Mouse (Mus musculus): ENCODE results near the gene Arhgap24. TPM values are rescaled to one million over a fixed set of nuclear protein-coding genes. Genes with fewer than 3 reads are reported as not detected.

Arhgap24 gene
- polyA plus RNA-seq, 1 experiment from 2014 or later, result 3.2 TPM

DNA sequence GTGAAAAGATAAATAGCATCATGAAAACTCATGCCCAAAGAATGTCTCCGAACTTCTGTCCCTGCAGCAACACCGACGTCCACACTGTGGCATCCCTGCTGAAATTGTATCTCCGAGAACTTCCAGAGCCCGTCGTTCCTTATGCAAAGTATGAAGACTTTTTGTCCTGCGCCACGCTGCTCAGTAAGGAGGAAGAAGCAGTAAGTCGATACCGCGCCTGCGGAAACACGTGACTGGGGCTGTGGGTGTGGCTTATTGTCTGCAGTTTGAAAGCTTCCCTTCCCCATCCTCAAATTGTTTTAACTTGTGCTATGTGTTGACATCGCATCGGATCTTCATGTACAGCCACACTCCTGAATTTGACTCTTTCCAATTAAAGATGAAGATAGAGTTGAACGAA is 394.4 kb downstream of the Arhgap24 start:
- Histone ChIP-seq H3K9ac (replicated peaks) (no peak overlapping the region), H3K27ac (ENCODE audit: low read depth) (no peak overlapping the region), H3K4me1 (ENCODE audit: insufficient read depth) (no peaks in the 10 kb centered on the region), H3K9me3 (ENCODE audit: low read length) (no peaks in the 10 kb centered on the region), H3K4me2 (ENCODE audit: low read depth, low read length) (no peak overlapping the region), H3K27me3 (ENCODE audit: insufficient read depth, low read length) (no peaks in the 10 kb centered on the region), H3K36me3 (replicated peaks; ENCODE audit: insufficient read depth, low read length) (no peaks in the 10 kb centered on the region), H3K4me3 (ENCODE audit: low read depth, low read length) (no peak overlapping the region)
- no peak for DNase-seq
- no peak for TF ChIP-seq EP300 (IDR thresholded peaks at IDR 0.05; ENCODE audit: low read depth)
- no peak for TF ChIP-seq CTCF (IDR thresholded peaks at IDR 0.05; ENCODE audit: low read depth)
- WGBS (ENCODE audit: insufficient replicate concordance), result 63% methylated on average over 16 of the region's 16 CpGs
- ATAC-seq, result no peak

GRCm38 (mm10) chr5:102888482-102889162 is 407.4 kb downstream of the Arhgap24 start:
- DNase-seq (no peak), ATAC-seq (no peak)
- WGBS (ENCODE audit: insufficient replicate concordance), result 83% methylated on average over 14 of the region's 14 CpGs
- no peak overlapping the region for H3K9ac ChIP-seq (replicated peaks)
- H3K4me1 ChIP-seq (ENCODE audit: insufficient read depth), result no peaks in the 10 kb centered on the region
- H3K27ac ChIP-seq (ENCODE audit: low read depth), result no peak overlapping the region
- H3K36me3 ChIP-seq (replicated peaks; ENCODE audit: insufficient read depth, low read length), result peaks cover 3% of the 10 kb centered on the region; the same call in 1 of the 2 replicates
- H3K4me3 ChIP-seq (ENCODE audit: low read depth, low read length), result no peak overlapping the region
- no peaks in the 10 kb centered on the region for H3K27me3 ChIP-seq (ENCODE audit: insufficient read depth, low read length)
- TF ChIP-seq EP300 (IDR thresholded peaks at IDR 0.05; ENCODE audit: low read depth), result no peak
- TF ChIP-seq CTCF (IDR thresholded peaks at IDR 0.05; ENCODE audit: low read depth), result no peak
- H3K9me3 ChIP-seq (ENCODE audit: low read length), result no peaks in the 10 kb centered on the region
- H3K4me2 ChIP-seq (ENCODE audit: low read depth, low read length), result no peak overlapping the region

DNA sequence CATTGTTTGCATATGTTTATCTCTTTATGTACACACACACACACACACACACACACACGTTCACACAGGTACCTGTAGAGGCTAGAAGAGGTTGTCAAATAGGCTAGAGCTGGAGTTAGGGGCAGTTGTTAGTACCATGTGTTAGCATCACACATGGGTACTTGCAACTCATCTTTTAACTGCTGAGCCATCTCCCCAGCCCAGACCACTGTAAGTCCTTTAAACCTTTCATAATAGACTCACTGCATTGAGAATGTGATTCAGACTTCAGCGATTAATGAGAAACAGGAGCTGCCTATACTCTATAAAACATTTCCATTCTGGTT is 407.9 kb downstream of the Arhgap24 start:
- Histone ChIP-seq H3K27me3 (ENCODE audit: insufficient read depth, low read length) (no peaks in the 10 kb centered on the region), H3K9ac (replicated peaks) (no peak overlapping the region), H3K27ac (ENCODE audit: low read depth) (no peak overlapping the region), H3K4me2 (ENCODE audit: low read depth, low read length) (no peak overlapping the region), H3K36me3 (replicated peaks; ENCODE audit: insufficient read depth, low read length) (peaks cover 3% of the 10 kb centered on the region; the same call in 1 of the 2 replicates), H3K4me1 (ENCODE audit: insufficient read depth) (no peaks in the 10 kb centered on the region), H3K9me3 (ENCODE audit: low read length) (no peaks in the 10 kb centered on the region), H3K4me3 (ENCODE audit: low read depth, low read length) (no peak overlapping the region)
- TF ChIP-seq CTCF (IDR thresholded peaks at IDR 0.05; ENCODE audit: low read depth) (no peak), EP300 (IDR thresholded peaks at IDR 0.05; ENCODE audit: low read depth) (no peak)
- DNase-seq, result no peak
- WGBS (ENCODE audit: insufficient replicate concordance), result 68% methylated on average over 2 of the region's 2 CpGs
- ATAC-seq, result no peak

- Histone ChIP-seq H3K4me2 (ENCODE audit: low read depth, low read length) (no peak overlapping the region), H3K36me3 (replicated peaks; ENCODE audit: insufficient read depth, low read length) (peaks cover 3% of the 10 kb centered on the region; the same call in 1 of the 2 replicates), H3K4me3 (ENCODE audit: low read depth, low read length) (no peak overlapping the region), H3K9ac (replicated peaks) (no peak overlapping the region), H3K9me3 (ENCODE audit: low read length) (no peaks in the 10 kb centered on the region), H3K4me1 (ENCODE audit: insufficient read depth) (no peaks in the 10 kb centered on the region), H3K27ac (ENCODE audit: low read depth) (no peak overlapping the region), H3K27me3 (ENCODE audit: insufficient read depth, low read length) (no peaks in the 10 kb centered on the region)
- WGBS (ENCODE audit: insufficient replicate concordance), result 88% methylated on average over 11 of the region's 11 CpGs
- no peak for TF ChIP-seq EP300 (IDR thresholded peaks at IDR 0.05; ENCODE audit: low read depth)
- TF ChIP-seq CTCF (IDR thresholded peaks at IDR 0.05; ENCODE audit: low read depth), result no peak
- ATAC-seq (no peak), DNase-seq (no peak)
Observed at GRCm38 (mm10) chr5:102892226-102892625, 411.0 kb downstream of the Arhgap24 start.

GRCm38 (mm10) chr5:102898301-102898700 is 417.1 kb downstream of the Arhgap24 start:
- no peaks in the 10 kb centered on the region for H3K36me3 ChIP-seq (replicated peaks; ENCODE audit: insufficient read depth, low read length)
- H3K27me3 ChIP-seq (ENCODE audit: insufficient read depth, low read length), result no peaks in the 10 kb centered on the region
- DNase-seq (no peak), ATAC-seq (no peak)
- 89% methylated on average over 4 of the region's 4 CpGs for WGBS (ENCODE audit: insufficient replicate concordance)
- H3K9ac ChIP-seq (replicated peaks), result no peak overlapping the region
- no peaks in the 10 kb centered on the region for H3K9me3 ChIP-seq (ENCODE audit: low read length)
- no peak overlapping the region for H3K27ac ChIP-seq (ENCODE audit: low read depth)
- no peaks in the 10 kb centered on the region for H3K4me1 ChIP-seq (ENCODE audit: insufficient read depth)
- TF ChIP-seq CTCF (IDR thresholded peaks at IDR 0.05; ENCODE audit: low read depth) (no peak), EP300 (IDR thresholded peaks at IDR 0.05; ENCODE audit: low read depth) (no peak)
- H3K4me3 ChIP-seq (ENCODE audit: low read depth, low read length), result no peak overlapping the region
- H3K4me2 ChIP-seq (ENCODE audit: low read depth, low read length), result no peak overlapping the region

DNA sequence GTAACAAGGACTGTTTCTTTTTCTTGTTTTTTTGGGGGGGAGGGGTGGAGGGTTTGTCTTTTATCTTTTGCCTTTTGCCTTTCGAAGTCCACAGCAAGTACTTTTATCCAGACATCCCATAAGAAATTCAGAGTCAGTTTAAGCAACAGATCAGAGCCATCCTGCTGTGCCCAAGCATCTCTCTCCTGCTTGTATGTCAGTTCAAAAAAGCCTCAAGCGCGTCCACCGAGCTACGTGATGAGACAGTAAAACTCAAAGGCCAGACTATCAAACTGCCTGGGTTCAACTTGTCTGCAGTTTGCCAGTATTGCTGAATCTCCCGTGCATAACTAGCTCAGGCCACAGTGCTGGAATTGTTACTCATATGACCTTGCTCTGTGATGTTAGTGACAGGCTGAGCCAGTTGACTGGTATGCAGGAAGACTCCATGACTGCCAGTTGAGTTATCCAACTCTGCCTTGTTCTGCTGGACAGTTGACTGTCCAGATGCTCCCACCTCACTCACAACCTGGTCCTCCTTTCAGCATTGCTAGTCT is 418.6 kb downstream of the Arhgap24 start:
- no peak overlapping the region for H3K4me2 ChIP-seq (ENCODE audit: low read depth, low read length)
- H3K27ac ChIP-seq (ENCODE audit: low read depth), result no peak overlapping the region
- H3K9ac ChIP-seq (replicated peaks), result no peak overlapping the region
- DNase-seq (no peak), ATAC-seq (no peak)
- no peaks in the 10 kb centered on the region for H3K36me3 ChIP-seq (replicated peaks; ENCODE audit: insufficient read depth, low read length)
- H3K4me1 ChIP-seq (ENCODE audit: insufficient read depth), result no peaks in the 10 kb centered on the region
- no peaks in the 10 kb centered on the region for H3K9me3 ChIP-seq (ENCODE audit: low read length)
- WGBS (ENCODE audit: insufficient replicate concordance), result 76% methylated on average over 6 of the region's 6 CpGs
- no peak overlapping the region for H3K4me3 ChIP-seq (ENCODE audit: low read depth, low read length)
- no peaks in the 10 kb centered on the region for H3K27me3 ChIP-seq (ENCODE audit: insufficient read depth, low read length)
- TF ChIP-seq EP300 (IDR thresholded peaks at IDR 0.05; ENCODE audit: low read depth) (no peak), CTCF (IDR thresholded peaks at IDR 0.05; ENCODE audit: low read depth) (no peak)

Data from liver, postnatal 0 days (tissue).